Mouse (Mus musculus): ENCODE data around the gene Hspg2. TPM values are rescaled to one million over a fixed set of nuclear protein-coding genes. Genes with fewer than 3 reads are reported as not detected.
A peak's percentile ranks its signal among the peaks of the same experiment; 100 is the strongest.

The Hspg2 gene
- polyA plus RNA-seq, 1 experiment from 2014 or later, result 15.3 TPM

DNA sequence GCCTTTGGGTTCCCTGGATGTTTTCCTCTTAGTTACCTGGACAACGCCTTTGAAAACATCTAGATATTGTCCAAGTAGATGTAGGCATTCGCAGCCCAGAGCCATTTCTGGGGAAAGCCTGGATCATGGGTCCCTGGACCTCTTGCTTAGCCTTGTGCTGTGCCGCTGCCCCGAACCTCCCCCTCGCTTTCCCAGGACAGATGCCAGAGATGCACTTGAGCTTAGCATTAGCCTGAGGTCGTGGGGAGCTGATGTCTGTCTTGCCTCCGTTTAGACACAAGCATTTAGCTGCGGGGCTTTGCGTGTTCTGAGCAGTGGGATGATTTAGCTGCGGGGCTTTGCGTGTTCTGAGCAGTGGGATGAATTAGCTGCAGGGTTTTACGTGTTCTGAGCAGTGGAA lies 31.6 kb downstream of the Hspg2 start:
- H3K27me3 ChIP-seq (ENCODE audit: low read depth, poor library complexity, severe bottlenecking), result no peaks in the 10 kb centered on the region
- DNase-seq (ENCODE audit: low spot score), result no peak
- no peaks in the 10 kb centered on the region for H3K9me3 ChIP-seq (replicated peaks)
- 87% methylated on average over 12 of the region's 12 CpGs for WGBS
- 0 out of 2 replicates have a peak overlapping the region, but pooled peaks have one; percentile 14 for H3K27ac ChIP-seq (replicated peaks)
- peaks cover 42% of the 10 kb centered on the region for H3K4me1 ChIP-seq
- no peak overlapping the region for H3K4me3 ChIP-seq
- peaks cover 32% of the 10 kb centered on the region for H3K36me3 ChIP-seq

DNA sequence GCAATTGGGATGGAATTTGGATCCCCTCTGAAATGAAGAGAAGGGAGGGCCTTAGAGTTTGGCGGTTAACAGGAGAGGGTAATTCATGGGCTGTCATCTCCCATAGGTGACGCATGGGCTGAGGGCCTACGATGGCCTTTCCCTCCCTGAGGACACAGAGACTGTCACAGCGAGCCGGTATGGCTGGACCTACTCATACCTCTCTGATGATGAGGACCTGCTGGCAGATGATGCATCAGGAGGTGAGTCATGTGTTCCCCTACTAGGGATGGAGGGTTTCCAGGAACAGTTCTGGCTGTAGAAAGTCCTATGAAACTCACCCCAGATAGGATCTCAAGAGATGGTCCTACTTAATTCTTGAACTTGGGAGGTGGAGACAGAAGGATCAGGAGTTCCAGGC lies 32.4 kb downstream of the Hspg2 start:
- H3K4me1 ChIP-seq, result peaks cover 34% of the 10 kb centered on the region
- H3K9me3 ChIP-seq (replicated peaks), result no peaks in the 10 kb centered on the region
- H3K4me3 ChIP-seq, result no peak overlapping the region
- no peaks in the 10 kb centered on the region for H3K27me3 ChIP-seq (ENCODE audit: low read depth, poor library complexity, severe bottlenecking)
- no peak for DNase-seq (ENCODE audit: low spot score)
- peaks cover 32% of the 10 kb centered on the region for H3K36me3 ChIP-seq
- no peak overlapping the region for H3K27ac ChIP-seq (replicated peaks)
- WGBS, result 96% methylated on average over 5 of the region's 5 CpGs

DNA sequence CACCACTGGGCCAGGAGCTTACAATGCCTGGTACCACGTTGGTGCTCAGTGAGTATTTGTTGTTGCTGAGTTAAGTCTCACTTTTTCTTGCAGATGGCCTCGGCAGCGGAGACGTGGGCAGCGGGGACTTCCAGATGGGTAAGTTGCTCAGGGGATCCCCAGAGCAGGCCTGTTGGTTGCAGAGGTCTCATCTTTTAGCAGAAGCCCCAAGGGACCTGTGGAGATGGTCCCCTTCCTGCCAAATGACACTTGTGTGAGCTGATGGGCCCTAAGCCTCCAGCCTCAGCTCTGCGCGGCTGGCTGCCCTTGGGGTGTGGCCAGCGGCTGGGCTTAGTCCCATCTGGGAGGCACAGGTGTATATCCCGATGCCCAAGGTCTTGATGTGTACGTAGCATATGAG lies 33.6 kb downstream of the Hspg2 start:
- no peak for DNase-seq (ENCODE audit: low spot score)
- H3K27ac ChIP-seq (replicated peaks), result no peak overlapping the region
- peaks cover 32% of the 10 kb centered on the region for H3K36me3 ChIP-seq
- H3K27me3 ChIP-seq (ENCODE audit: low read depth, poor library complexity, severe bottlenecking), result no peaks in the 10 kb centered on the region
- peaks cover 33% of the 10 kb centered on the region for H3K4me1 ChIP-seq
- no peaks in the 10 kb centered on the region for H3K9me3 ChIP-seq (replicated peaks)
- no peak overlapping the region for H3K4me3 ChIP-seq
- WGBS, result 90% methylated on average over 10 of the region's 10 CpGs

DNA sequence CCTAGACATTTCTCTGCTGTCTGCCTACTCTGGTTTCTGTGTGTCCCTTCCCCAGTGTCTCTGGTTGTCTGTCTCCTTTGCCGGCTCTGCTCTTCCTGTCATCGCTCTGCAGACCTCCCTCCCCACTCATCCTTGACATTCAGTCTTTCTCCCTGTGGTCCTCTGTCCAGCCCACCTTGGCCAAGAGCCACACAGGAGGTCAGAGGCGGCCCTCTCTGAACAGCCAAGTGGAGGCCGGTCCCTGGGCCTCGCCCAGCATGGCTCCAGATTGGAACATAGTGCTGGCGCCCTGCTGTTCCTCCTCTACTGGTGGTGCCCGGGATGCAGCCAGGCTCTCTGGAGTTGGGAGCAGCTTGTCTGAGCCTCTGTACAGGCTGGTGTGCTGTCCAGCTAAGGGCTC lies 34.2 kb downstream of the Hspg2 start:
- no peak for DNase-seq (ENCODE audit: low spot score)
- H3K27ac ChIP-seq (replicated peaks), result no peak overlapping the region
- H3K4me1 ChIP-seq, result peaks cover 27% of the 10 kb centered on the region
- H3K27me3 ChIP-seq (ENCODE audit: low read depth, poor library complexity, severe bottlenecking), result no peaks in the 10 kb centered on the region
- no peaks in the 10 kb centered on the region for H3K9me3 ChIP-seq (replicated peaks)
- peaks cover 35% of the 10 kb centered on the region for H3K36me3 ChIP-seq
- WGBS, result 83% methylated on average over 7 of the region's 7 CpGs
- H3K4me3 ChIP-seq, result no peak overlapping the region

DNA sequence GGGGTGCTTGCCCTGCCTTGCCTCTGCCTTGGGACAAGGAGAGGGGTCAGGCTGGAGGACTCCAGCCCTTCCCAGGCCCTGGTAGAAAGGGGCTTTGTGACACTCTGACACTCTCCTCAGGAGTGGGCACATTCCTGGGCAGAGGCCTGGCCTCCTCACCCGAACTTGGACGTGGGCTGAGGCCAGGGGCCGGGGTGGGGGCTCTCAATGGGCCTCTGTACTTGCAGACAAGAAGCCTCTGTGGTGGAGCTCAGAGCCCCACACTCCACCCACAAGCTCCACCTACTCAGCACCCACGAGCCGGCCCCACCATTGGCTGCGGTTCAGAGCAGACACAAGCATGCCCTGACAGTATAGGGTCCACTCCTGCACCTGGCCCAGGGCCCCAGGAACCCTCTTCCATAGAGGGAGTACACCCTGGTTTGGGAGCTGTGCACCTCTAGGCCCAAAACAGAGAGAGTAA lies 35.0 kb downstream of the Hspg2 start:
- peaks cover 19% of the 10 kb centered on the region for H3K4me1 ChIP-seq
- DNase-seq (ENCODE audit: low spot score), result no peak
- H3K27me3 ChIP-seq (ENCODE audit: low read depth, poor library complexity, severe bottlenecking), result no peaks in the 10 kb centered on the region
- WGBS, result 86% methylated on average over 6 of the region's 6 CpGs
- peaks cover 42% of the 10 kb centered on the region for H3K36me3 ChIP-seq
- H3K9me3 ChIP-seq (replicated peaks), result no peaks in the 10 kb centered on the region
- peak overlapping the region; percentile 33; the same call in 1 of the 2 replicates for H3K27ac ChIP-seq (replicated peaks)
- no peak overlapping the region for H3K4me3 ChIP-seq

DNA sequence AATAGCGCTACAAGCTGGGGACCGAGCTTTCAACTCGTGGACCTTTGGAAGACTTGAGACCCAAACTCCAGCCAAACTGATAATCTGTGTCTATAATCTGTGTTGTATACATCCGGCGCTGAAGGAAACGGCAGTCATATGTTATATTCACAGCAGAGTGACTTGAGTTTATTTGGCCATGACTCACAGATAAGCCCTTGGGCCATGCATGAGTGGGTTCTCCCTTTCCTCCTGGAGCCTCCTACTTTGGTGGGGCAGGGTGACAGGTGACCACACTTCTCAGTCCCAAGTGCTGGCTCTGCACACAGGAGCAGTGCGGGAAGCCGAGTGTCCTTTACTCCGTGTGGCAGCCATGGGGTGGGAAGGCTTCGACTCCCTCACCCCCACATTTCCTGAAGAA lies 38.1 kb downstream of the Hspg2 start:
- peaks cover 7% of the 10 kb centered on the region; the same call in 1 of the 2 replicates for H3K4me1 ChIP-seq
- H3K36me3 ChIP-seq, result peaks cover 64% of the 10 kb centered on the region
- WGBS, result 94% methylated on average over 10 of the region's 10 CpGs
- no peak for DNase-seq (ENCODE audit: low spot score)
- no peak overlapping the region for H3K27ac ChIP-seq (replicated peaks)
- no peaks in the 10 kb centered on the region for H3K27me3 ChIP-seq (ENCODE audit: low read depth, poor library complexity, severe bottlenecking)
- H3K9me3 ChIP-seq (replicated peaks), result no peaks in the 10 kb centered on the region
- no peak overlapping the region for H3K4me3 ChIP-seq

DNA sequence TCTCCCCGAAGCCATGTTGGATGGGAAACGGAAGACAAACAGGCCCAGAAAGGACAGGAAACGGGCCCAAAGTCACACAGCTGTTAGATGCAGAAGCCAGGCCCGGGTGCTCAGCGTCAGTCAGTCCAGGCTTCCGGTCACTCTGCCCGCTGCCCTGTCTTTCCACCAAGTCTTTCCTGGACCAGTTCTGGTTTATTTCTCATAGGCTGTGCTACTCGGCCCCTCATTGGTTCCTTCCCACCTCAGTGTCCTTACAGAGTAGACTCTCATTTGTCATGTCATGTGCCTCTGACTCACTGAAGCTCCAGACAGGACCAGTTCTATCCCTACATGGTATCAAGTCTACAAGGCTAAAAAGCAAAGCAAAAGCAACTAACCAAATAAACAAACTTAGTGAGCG lies 41.0 kb downstream of the Hspg2 start:
- Histone ChIP-seq H3K9me3 (replicated peaks) (no peaks in the 10 kb centered on the region), H3K4me1 (peaks cover 7% of the 10 kb centered on the region; the same call in 1 of the 2 replicates), H3K27ac (replicated peaks) (0 out of 2 replicates have a peak overlapping the region, but pooled peaks have one; percentile 17), H3K4me3 (no peak overlapping the region), H3K27me3 (ENCODE audit: low read depth, poor library complexity, severe bottlenecking) (no peaks in the 10 kb centered on the region), H3K36me3 (peaks cover 61% of the 10 kb centered on the region)
- no peak for DNase-seq (ENCODE audit: low spot score)
- WGBS, result 89% methylated on average over 9 of the region's 9 CpGs

DNA sequence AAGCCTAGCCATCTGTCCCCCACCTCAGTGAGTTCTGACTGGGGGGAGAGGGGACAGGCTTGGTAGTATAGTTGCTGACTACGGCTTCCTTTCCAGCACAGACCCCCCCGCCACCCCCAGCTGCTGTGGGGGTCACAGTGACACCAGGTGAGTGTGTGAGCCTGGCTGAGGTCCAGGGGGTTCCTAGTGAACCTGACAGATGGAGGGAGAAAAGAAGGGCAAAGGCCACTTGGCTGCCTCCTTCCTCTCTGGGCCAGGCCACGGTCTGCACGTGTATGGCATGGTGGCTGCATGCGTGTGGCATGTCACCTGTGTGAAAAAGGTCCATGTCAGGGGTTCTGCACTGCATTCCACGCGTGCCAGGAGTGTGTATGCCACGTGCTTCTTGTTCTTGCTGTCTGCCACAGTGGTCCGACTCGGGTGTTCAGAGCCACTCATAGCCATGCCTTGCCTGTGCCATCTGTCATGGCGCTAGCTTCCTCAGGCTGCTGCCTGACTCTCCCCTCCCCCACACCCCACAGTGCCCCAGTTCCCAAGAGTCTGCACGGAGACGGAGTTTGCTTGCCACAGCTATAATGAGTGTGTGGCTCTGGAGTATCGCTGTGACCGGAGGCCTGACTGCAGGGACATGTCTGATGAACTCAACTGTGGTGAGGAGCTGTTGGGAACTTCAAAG lies 41.6 kb downstream of the Hspg2 start:
- no peak for DNase-seq (ENCODE audit: low spot score)
- H3K4me1 ChIP-seq, result peaks cover 7% of the 10 kb centered on the region; the same call in 1 of the 2 replicates
- peaks cover 65% of the 10 kb centered on the region for H3K36me3 ChIP-seq
- H3K27ac ChIP-seq (replicated peaks), result peak overlapping the region; percentile 46; the same call in 1 of the 2 replicates
- H3K9me3 ChIP-seq (replicated peaks), result no peaks in the 10 kb centered on the region
- H3K4me3 ChIP-seq, result no peak overlapping the region
- H3K27me3 ChIP-seq (ENCODE audit: low read depth, poor library complexity, severe bottlenecking), result no peaks in the 10 kb centered on the region
- WGBS, result 92% methylated on average over 15 of the region's 15 CpGs

DNA sequence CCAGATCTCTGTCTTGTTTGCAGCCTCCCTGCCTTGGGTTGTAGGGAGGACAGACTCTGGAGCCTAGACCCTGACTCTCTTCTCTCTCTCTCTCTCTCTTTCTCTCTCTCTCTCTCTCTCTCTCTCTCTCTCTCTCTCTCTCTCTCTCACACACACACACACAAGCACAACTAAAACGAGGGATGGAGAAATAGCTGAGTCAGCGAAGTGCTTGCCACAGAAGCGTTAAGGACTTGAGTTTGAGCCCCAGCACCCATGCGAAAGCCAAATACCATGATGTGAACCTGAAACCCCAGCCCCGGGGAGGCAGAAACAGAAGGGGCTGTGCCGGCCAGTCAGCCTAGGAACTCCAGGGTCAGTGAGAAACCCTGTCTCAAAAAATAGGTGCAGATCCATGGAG lies 44.3 kb downstream of the Hspg2 start:
- H3K4me1 ChIP-seq, result peaks cover 7% of the 10 kb centered on the region; the same call in 1 of the 2 replicates
- peaks cover 88% of the 10 kb centered on the region for H3K36me3 ChIP-seq
- 90% methylated on average over 6 of the region's 6 CpGs for WGBS
- DNase-seq (ENCODE audit: low spot score), result no peak
- no peaks in the 10 kb centered on the region for H3K27me3 ChIP-seq (ENCODE audit: low read depth, poor library complexity, severe bottlenecking)
- H3K27ac ChIP-seq (replicated peaks), result no peak overlapping the region
- no peak overlapping the region for H3K4me3 ChIP-seq
- no peaks in the 10 kb centered on the region for H3K9me3 ChIP-seq (replicated peaks)

DNA sequence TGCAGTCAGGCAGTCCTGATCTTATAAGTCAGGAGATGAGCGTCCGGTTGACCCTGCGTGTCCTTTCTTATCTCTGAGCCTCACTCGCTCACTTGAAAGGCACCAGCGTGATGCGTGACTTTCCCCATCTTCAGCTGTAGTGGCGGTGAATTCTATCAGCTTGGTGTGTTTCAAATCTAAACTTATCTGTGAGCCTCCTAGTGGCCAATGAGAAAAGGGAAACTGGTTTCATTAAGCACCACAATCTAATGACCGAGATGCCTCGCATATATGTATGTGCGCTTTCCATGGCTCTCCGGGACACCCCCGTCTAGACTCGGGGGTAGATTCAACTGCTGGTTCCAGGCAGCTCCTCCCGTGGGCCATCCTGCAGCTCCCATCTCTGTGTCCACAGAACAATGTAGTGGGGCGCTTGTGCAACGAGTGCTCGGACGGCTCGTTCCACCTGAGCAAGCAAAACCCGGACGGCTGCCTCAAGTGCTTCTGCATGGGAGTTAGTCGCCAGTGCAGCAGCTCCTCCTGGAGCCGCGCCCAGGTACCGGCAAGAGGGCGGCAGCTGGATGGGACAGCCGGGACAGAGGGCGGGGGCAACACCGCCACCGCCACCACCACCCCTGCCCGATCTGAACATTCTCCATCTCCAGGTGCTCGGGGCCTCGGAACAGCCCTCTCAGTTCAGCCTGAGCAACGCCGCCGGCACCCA lies 49.6 kb downstream of the Hspg2 start:
- no peak overlapping the region for H3K4me3 ChIP-seq
- WGBS, result 88% methylated on average over 36 of the region's 36 CpGs
- no peaks in the 10 kb centered on the region for H3K27me3 ChIP-seq (ENCODE audit: low read depth, poor library complexity, severe bottlenecking)
- H3K36me3 ChIP-seq, result peaks cover 92% of the 10 kb centered on the region
- no peak for DNase-seq (ENCODE audit: low spot score)
- no peak overlapping the region for H3K27ac ChIP-seq (replicated peaks)
- H3K4me1 ChIP-seq, result no peaks in the 10 kb centered on the region; the same call in 1 of the 2 replicates
- no peaks in the 10 kb centered on the region for H3K9me3 ChIP-seq (replicated peaks)

DNA sequence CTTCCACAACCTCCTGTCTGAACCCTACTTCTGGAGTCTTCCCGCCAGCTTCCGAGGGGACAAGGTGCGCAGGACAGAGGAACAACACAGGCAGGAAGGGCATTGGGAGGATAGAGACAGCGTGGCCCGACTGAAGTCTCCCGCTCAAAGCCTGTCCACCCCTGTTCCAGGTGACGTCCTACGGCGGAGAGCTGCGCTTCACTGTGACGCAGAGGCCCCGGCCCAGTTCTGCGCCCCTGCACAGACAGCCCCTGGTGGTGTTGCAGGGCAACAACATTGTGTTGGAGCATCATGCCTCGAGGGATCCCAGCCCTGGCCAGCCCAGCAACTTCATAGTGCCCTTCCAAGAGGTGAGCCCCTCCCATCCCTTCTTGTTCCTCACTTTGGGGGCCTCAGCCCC lies 50.2 kb downstream of the Hspg2 start:
- Histone ChIP-seq H3K27ac (replicated peaks) (no peak overlapping the region), H3K9me3 (replicated peaks) (no peaks in the 10 kb centered on the region), H3K4me3 (no peak overlapping the region), H3K36me3 (peaks cover 96% of the 10 kb centered on the region), H3K27me3 (ENCODE audit: low read depth, poor library complexity, severe bottlenecking) (no peaks in the 10 kb centered on the region), H3K4me1 (no peaks in the 10 kb centered on the region; the same call in 1 of the 2 replicates)
- 87% methylated on average over 14 of the region's 14 CpGs for WGBS
- DNase-seq (ENCODE audit: low spot score), result no peak

DNA sequence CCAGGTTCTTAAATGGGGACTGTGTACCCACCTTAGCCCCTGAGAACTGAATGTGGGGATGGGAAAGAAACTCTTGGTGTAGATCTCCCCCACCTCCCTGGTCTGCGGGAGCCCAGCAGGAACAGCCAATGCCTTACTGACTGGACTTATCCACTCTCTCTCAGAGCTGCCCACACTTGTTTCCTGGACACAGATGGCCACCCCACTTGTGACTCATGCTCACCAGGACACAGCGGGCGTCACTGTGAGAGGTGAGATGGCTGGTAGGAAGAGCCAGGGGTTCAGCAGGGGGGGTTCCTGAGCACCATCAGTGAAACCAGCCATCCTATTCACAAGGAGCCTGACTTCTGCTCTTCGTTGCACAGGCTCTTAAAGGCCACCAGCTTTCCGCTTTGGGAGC lies 51.8 kb downstream of the Hspg2 start:
- no peak overlapping the region for H3K4me3 ChIP-seq
- DNase-seq (ENCODE audit: low spot score), result no peak
- H3K27ac ChIP-seq (replicated peaks), result no peak overlapping the region
- H3K36me3 ChIP-seq, result peaks cover 98% of the 10 kb centered on the region
- no peaks in the 10 kb centered on the region for H3K27me3 ChIP-seq (ENCODE audit: low read depth, poor library complexity, severe bottlenecking)
- H3K4me1 ChIP-seq, result no peaks in the 10 kb centered on the region; the same call in 1 of the 2 replicates
- no peaks in the 10 kb centered on the region for H3K9me3 ChIP-seq (replicated peaks)
- WGBS, result 97% methylated on average over 5 of the region's 5 CpGs

DNA sequence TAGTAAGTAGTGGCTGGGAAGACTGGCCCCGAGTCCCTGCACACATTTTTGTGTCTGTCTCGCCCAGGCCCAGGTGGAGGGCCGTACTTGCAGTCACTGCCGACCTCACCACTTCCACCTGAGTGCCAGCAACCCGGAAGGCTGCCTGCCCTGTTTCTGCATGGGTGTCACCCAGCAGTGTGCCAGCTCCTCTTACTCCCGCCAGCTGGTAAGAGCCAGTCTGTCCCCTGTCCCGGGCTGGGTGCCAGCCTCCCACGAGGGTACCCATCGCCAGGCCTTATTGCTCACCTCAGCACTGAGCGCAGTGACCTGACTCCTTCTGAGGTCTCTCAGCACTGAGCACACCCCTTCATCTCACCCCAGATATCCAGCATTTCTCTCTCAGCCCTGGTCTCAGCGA lies 53.4 kb downstream of the Hspg2 start:
- no peak overlapping the region for H3K27ac ChIP-seq (replicated peaks)
- no peaks in the 10 kb centered on the region for H3K9me3 ChIP-seq (replicated peaks)
- H3K27me3 ChIP-seq (ENCODE audit: low read depth, poor library complexity, severe bottlenecking), result no peaks in the 10 kb centered on the region
- peaks cover 95% of the 10 kb centered on the region for H3K36me3 ChIP-seq
- no peak overlapping the region for H3K4me3 ChIP-seq
- no peak for DNase-seq (ENCODE audit: low spot score)
- WGBS, result 92% methylated on average over 11 of the region's 11 CpGs
- no peaks in the 10 kb centered on the region; the same call in 1 of the 2 replicates for H3K4me1 ChIP-seq
